Comparison of ENCODE assay signal across 19 mouse cellular contexts in the genomic region with DNA sequence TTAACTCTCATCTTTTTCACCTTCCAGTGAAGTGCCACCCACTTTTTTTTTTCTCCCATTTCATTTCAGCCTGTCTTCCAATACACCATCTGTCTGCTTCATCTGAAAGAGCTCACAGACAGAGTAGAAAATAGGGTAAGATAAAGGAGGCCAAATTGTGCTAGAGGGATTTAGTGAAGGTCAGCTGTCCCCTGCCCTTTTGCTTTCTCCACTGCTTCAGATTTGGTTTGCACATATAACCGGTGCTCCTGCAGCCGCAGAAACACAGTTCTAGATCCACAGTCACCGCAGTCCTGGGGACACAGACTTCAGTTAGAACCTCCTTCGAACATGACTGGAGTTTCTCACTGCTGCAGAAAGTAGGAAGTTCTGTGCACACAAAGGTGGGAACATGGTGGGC.
DNase-seq lines count a peak whose midpoint lies in the region; ATAC-seq and TF ChIP-seq lines count a peak whose summit lies in the region.
"Had no signal": no experiment of that assay in that cellular context is flagged by ENCODE, and none has a peak within 500 bp of the region (broad histone marks: within the 10 kb centered on the region; RNA-seq: fewer than 3 reads in every experiment).

No protein-coding gene starts in this region.

- H3K4me3 ChIP-seq in layer of hippocampus, adult 2 months: peak overlapping the region; percentile 13; the same call in 1 of the 2 replicates
- H3K4me3 ChIP-seq in hindbrain, embryonic 11.5 days (ENCODE audit: low read depth, low read length): no peak overlapping the region
- H3K4me3 ChIP-seq: forebrain, embryonic 12.5 days; heart, embryonic 13.5 days; limb, embryonic 15.5 days; midbrain, embryonic 12.5 days had no signal

- no peak for TF ChIP-seq CTCF in layer of hippocampus, adult 2 months (conservative IDR thresholded peaks at IDR 0.05)

- no peak overlapping the region for H3K4me2 ChIP-seq in hindbrain, embryonic 11.5 days (replicated peaks; ENCODE audit: low read depth, low read length)
- H3K4me2 ChIP-seq: forebrain, embryonic 12.5 days; heart, embryonic 13.5 days; hindbrain, embryonic 14.5 days; limb, embryonic 15.5 days; midbrain, embryonic 12.5 days had no signal

- no peaks in the 10 kb centered on the region for H3K36me3 ChIP-seq in hindbrain, embryonic 11.5 days (ENCODE audit: control insufficient read depth, insufficient read depth, low read length)
- H3K36me3 ChIP-seq: forebrain, embryonic 12.5 days; heart, embryonic 13.5 days; limb, embryonic 15.5 days; midbrain, embryonic 12.5 days had no signal

- H3K9me3 ChIP-seq in hindbrain, embryonic 11.5 days (ENCODE audit: control insufficient read depth, low read length): no peaks in the 10 kb centered on the region
- H3K9me3 ChIP-seq: forebrain, embryonic 12.5 days; limb, embryonic 15.5 days had no signal

- H3K27ac ChIP-seq in layer of hippocampus, adult 2 months: no peak overlapping the region; the same call in 1 of the 2 replicates
- no peak overlapping the region for H3K27ac ChIP-seq in hindbrain, embryonic 11.5 days (ENCODE audit: low read depth, low read length)
- H3K27ac ChIP-seq: forebrain, embryonic 12.5 days; heart, embryonic 13.5 days; hindbrain, embryonic 14.5 days; limb, embryonic 15.5 days; midbrain, embryonic 12.5 days had no signal

- no peaks in the 10 kb centered on the region for H3K27me3 ChIP-seq in hindbrain, embryonic 11.5 days (ENCODE audit: control insufficient read depth, insufficient read depth, low read length)
- H3K27me3 ChIP-seq: forebrain, embryonic 12.5 days; heart, embryonic 13.5 days; limb, embryonic 15.5 days; midbrain, embryonic 12.5 days had no signal

- no peak overlapping the region for H3K9ac ChIP-seq in hindbrain, embryonic 11.5 days (ENCODE audit: low read depth, low read length)
- H3K9ac ChIP-seq: forebrain, embryonic 12.5 days; heart, embryonic 13.5 days; hindbrain, embryonic 14.5 days; limb, embryonic 15.5 days; midbrain, embryonic 12.5 days had no signal

- DNase-seq in cerebellum, postnatal 10 days: no peak
- no peak for DNase-seq in layer of hippocampus, adult 2 months (ENCODE audit: low spot score in 2 of 2)
- no peak for DNase-seq in layer of hippocampus, postnatal 14 days (ENCODE audit: low spot score in 2 of 2)
- peak; percentile 24 for DNase-seq in right cerebral cortex, adult 18-20 months
- DNase-seq in right cerebral cortex, postnatal 14 days: no peak
- DNase-seq in cerebellum, postnatal 25 days: peak; percentile 41 to 58
- no peak for DNase-seq in hindbrain, embryonic 11.5 days (ENCODE audit: low spot score)
- DNase-seq: adrenal gland, adult 8-10 months; kidney, adult 9 months; kidney, postnatal 25 days; spleen, adult 18-20 months; thymus, postnatal 25 days had no signal

- ATAC-seq in cerebellum, adult (ENCODE audit: insufficient number of reproducible peaks, low FRiP score, low TSS enrichment): peak; percentile 54
- ATAC-seq in hindbrain, embryonic 11.5 days (ENCODE audit: low FRiP score): no peak
- ATAC-seq: lung, postnatal 0 days had no signal

- no peaks in the 10 kb centered on the region for H3K4me1 ChIP-seq in hindbrain, embryonic 11.5 days (replicated peaks; ENCODE audit: control insufficient read depth, insufficient read depth, low read length)
- H3K4me1 ChIP-seq: forebrain, embryonic 12.5 days; heart, embryonic 13.5 days; limb, embryonic 15.5 days; midbrain, embryonic 12.5 days had no signal

- 85% methylated on average over 4 of the region's 4 CpGs for WGBS in hindbrain, embryonic 11.5 days

Comparison
In these comparisons a context has a peak if more than half of its experiments do, and no peak if none do; other contexts are left out.
1. DNase-seq: peak in right cerebral cortex, adult 18-20 months (single experiment) and cerebellum, postnatal 25 days (2 of 2); none in cerebellum, postnatal 10 days (0 of 2), layer of hippocampus, adult 2 months (0 of 2), layer of hippocampus, postnatal 14 days (0 of 2), right cerebral cortex, postnatal 14 days (single experiment) and hindbrain, embryonic 11.5 days (single experiment).